Mouse (Mus musculus) ES-E14 (cell line): ENCODE measurements around the gene Ankrd52. TPM values are rescaled to one million over a fixed set of nuclear protein-coding genes. Genes with fewer than 3 reads are reported as not detected.

ENCODE experiments used
- DNase-seq: peaks from one replicate; pipeline ENCODE4 v3.0.0-alpha.2; 2013; ENCODE audit warnings: low read depth, low spot score
- H3K27ac ChIP-seq: 2 replicates; pipeline ENCODE4 v1.5.1; 2012; ENCODE audit warnings: low read depth, mild to moderate bottlenecking, low read length, moderate library complexity, mixed read lengths; ENCODE audit not compliant: poor library complexity, insufficient read depth, severe bottlenecking
- H3K36me3 ChIP-seq: 2 replicates; pipeline ENCODE4 v1.6.1; 2012; ENCODE audit warnings: mild to moderate bottlenecking, low read length, moderate library complexity, mixed read lengths; ENCODE audit not compliant: control insufficient read depth, poor library complexity, insufficient read depth, severe bottlenecking
- H3K4me1 ChIP-seq, 2 experiments: fragments of 150-350 bp in 1 of 2; sonication (generic) in 1 of 2; 2 replicates each; pipeline ENCODE4 v1.6.1; 2012; ENCODE audit warnings: low read length in 2 of 2, mild to moderate bottlenecking in 1 of 2, mixed read lengths in 1 of 2; ENCODE audit not compliant: control insufficient read depth in 2 of 2, insufficient read depth in 2 of 2, poor library complexity in 1 of 2
- H3K4me3 ChIP-seq, 2 experiments: fragments of 150-350 bp in 1 of 2; sonication (generic) in 1 of 2; 2 replicates each; pipeline ENCODE4 v1.5.1; 2012; ENCODE audit warnings: low read length in 2 of 2, low read depth in 1 of 2, mild to moderate bottlenecking in 1 of 2, mixed read lengths in 1 of 2; ENCODE audit not compliant: insufficient read depth in 1 of 2, poor library complexity in 1 of 2, severe bottlenecking in 1 of 2
- H3K9ac ChIP-seq: 2 replicates; pipeline ENCODE4 v1.6.1; 2012; ENCODE audit warnings: low read depth, mild to moderate bottlenecking, low read length, mixed read lengths; ENCODE audit not compliant: poor library complexity, insufficient read depth, severe bottlenecking
- H3K9me3 ChIP-seq: fragments of 150-350 bp; sonication (generic); 2 replicates; pipeline ENCODE4 v1.6.1; 2012; ENCODE audit warnings: low read depth, mild to moderate bottlenecking, low read length; ENCODE audit not compliant: control insufficient read depth, insufficient read depth
- CHD2 ChIP-seq: IDR thresholded peaks from 2 replicates; pipeline ENCODE4 v1.6.1; 2014; ENCODE audit warnings: mild to moderate bottlenecking, low read depth, low read length, inconsistent platforms
- HCFC1 ChIP-seq: IDR thresholded peaks from 2 replicates; pipeline ENCODE4 v1.6.1; 2012; ENCODE audit warnings: low read length, inconsistent platforms, borderline replicate concordance; ENCODE audit not compliant: insufficient read depth
- MAFK ChIP-seq: IDR thresholded peaks from 2 replicates; pipeline ENCODE4 v1.6.1; 2014; ENCODE audit warnings: mild to moderate bottlenecking, low read depth, low read length, inconsistent platforms; ENCODE audit not compliant: insufficient read depth
- ZC3H11A ChIP-seq: IDR thresholded peaks from 2 replicates; pipeline ENCODE4 v1.6.1; 2012; ENCODE audit warnings: low read depth, mild to moderate bottlenecking, inconsistent platforms, low read length, borderline replicate concordance
- ZNF384 ChIP-seq: IDR thresholded peaks from 2 replicates; pipeline ENCODE4 v1.6.1; 2012; ENCODE audit warnings: low read depth, low read length, inconsistent platforms
- in situ Hi-C, 2 experiments: fragments of 600-800 bp; cut with MboI; formaldehyde crosslinking; loops; one replicate each; pipeline ENCODE4 v1.15.1; 2025; ENCODE audit warnings: low sequenced_read_pairs in 2 of 2, inconsistent platforms in 1 of 2; ENCODE audit not compliant: unreplicated experiment in 2 of 2
- total RNA-seq: library from RNA; depleted of rRNA; stranded (reverse); fragments of 300-350 nt; gene quantifications from 2 replicates; pipeline ENCODE4 v1.2.3, GENCODE M21; 2012

Ankrd52 gene
- total RNA-seq, 1 experiment = 11.4 TPM

DNA sequence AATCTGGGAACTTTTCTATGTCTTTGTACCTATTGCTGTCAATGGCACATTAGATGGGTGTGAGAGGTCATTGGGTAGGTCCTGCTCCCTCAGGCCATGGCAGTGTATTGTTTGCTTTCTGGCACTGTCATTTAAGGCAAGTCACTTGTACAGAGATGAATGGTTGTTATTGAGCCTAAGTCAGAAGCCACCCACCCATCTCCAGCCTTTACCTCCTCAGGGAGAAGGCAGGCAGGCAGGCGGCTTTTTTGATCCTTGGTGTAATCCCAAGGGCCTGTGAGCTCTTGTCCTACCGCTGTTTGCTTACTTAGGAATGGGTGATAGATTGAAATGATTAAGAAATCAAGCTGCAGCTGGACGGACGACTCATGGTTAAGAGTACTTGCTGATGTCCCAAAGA, 52.5 kb downstream of the Ankrd52 start:
- Histone ChIP-seq H3K4me1 (peaks cover 0 to 4% of the 10 kb centered on the region in 2 experiments; a peak in 1 of 4 replicates), H3K9ac (no peak overlapping the region), H3K27ac (no peak overlapping the region), H3K9me3 (no peaks in the 10 kb centered on the region), H3K4me3 (no peak overlapping the region), H3K36me3 (peaks cover 12% of the 10 kb centered on the region)
- DNase-seq = no peak
- in situ Hi-C loops = no loop called here
- TF ChIP-seq ZC3H11A = no peak
- TF ChIP-seq ZNF384 = no peak
- TF ChIP-seq MAFK = no peak
- no peak for TF ChIP-seq HCFC1
- TF ChIP-seq CHD2 = no peak

DNA sequence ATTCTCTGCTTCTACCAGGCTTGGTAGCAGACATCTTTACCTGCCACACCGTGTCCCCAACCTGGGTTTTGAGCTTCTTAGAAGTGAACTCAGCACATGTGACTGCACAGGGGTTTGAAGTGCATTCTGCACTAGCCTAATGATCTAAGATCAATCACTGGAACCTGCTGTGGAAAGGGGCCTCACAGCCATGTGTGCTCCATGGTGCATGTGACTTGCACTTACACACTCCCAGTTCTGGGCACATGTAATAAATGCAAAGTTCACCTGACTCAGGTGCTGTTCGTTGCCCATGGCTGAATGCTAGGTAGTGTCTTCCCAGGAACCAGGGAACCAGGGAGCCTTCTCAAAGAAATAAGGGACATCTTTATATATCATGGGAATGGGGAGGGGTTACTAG, 56.5 kb downstream of the Ankrd52 start:
- Histone ChIP-seq H3K9me3 (no peaks in the 10 kb centered on the region), H3K36me3 (peaks cover 38% of the 10 kb centered on the region), H3K9ac (no peak overlapping the region), H3K4me1 (no peaks in the 10 kb centered on the region), H3K27ac (no peak overlapping the region), H3K4me3 (no peak overlapping the region)
- no peak for DNase-seq
- in situ Hi-C loops = no loop called here
- TF ChIP-seq ZNF384 = no peak
- no peak for TF ChIP-seq MAFK
- TF ChIP-seq HCFC1 = no peak
- no peak for TF ChIP-seq CHD2
- no peak for TF ChIP-seq ZC3H11A

DNA sequence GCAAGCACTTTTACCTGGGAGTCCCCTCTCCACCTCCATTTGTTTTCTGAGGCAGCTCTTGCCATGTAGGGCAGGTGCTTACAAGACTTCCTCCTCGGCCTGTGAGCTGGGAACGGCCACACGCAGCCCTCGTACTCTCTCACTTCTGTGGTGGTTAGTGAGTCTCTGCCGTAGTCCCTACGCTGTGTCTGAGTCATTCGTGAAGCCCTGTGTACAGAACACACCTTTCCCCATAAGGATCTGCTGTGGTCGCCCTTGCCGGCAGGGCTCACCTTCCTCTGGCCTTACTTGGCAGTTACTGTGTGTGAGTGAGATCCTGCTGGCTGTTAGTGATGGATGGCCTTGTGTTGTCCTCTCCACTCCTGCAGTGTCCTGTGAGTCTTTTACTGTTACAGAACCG, 57.8 kb downstream of the Ankrd52 start:
- no peak for DNase-seq
- TF ChIP-seq CHD2 = no peak
- no peak for TF ChIP-seq MAFK
- TF ChIP-seq ZNF384 = no peak
- no peak for TF ChIP-seq ZC3H11A
- no peak for TF ChIP-seq HCFC1
- no peak overlapping the region for H3K27ac ChIP-seq
- in situ Hi-C loops = no loop called here
- H3K4me1 ChIP-seq = no peaks in the 10 kb centered on the region
- no peaks in the 10 kb centered on the region for H3K9me3 ChIP-seq
- peaks cover 36% of the 10 kb centered on the region for H3K36me3 ChIP-seq
- no peak overlapping the region for H3K9ac ChIP-seq
- no peak overlapping the region for H3K4me3 ChIP-seq

DNA sequence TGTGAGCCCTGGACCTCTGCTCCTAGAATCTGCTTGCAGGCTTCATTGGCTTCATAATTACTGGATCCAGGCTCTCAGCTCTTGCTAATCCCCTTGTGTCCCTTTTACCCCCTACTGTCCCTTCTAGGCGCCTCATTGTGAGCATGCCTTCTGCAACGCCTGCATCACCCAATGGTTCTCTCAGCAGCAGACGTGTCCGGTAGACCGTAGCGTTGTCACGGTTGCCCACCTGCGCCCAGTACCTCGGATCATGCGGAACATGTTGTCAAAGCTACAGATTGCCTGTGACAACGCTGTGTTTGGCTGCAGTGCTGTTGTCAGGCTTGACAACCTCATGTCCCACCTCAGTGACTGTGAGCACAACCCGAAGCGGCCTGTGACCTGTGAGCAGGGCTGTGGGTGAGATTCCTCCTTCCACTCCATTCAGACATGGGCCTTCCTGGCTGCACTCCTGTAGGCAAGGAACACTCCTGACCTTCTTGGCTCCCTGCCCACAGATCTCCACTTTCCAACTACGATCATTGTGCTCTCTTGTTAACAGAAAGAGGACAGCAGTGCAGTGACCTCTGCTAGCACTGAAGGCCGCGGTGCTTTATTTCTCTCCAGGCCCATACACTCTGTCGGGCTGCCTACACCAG, 58.4 kb downstream of the Ankrd52 start:
- in situ Hi-C loops = no loop called here
- Histone ChIP-seq H3K9me3 (no peaks in the 10 kb centered on the region), H3K27ac (no peak overlapping the region), H3K9ac (no peak overlapping the region), H3K4me3 (no peak overlapping the region), H3K4me1 (no peaks in the 10 kb centered on the region), H3K36me3 (peaks cover 40% of the 10 kb centered on the region)
- no peak for TF ChIP-seq CHD2
- no peak for TF ChIP-seq ZC3H11A
- TF ChIP-seq HCFC1 = no peak
- TF ChIP-seq ZNF384 = no peak
- DNase-seq = no peak
